Mouse (Mus musculus): Measurements from ENCODE around the gene Fahd2a. TPM values are rescaled to one million over a fixed set of nuclear protein-coding genes. Genes with fewer than 3 reads are reported as not detected.

Fahd2a gene
- polyA plus RNA-seq, 1 experiment = not detected

- TF ChIP-seq CTCF (IDR thresholded peaks at IDR 0.05; ENCODE audit: insufficient read depth, low read depth, low read length) (no peak), POLR2A (IDR thresholded peaks at IDR 0.05; ENCODE audit: insufficient read depth, low read depth, low read length) (no peak)
- Histone ChIP-seq H3K27ac (ENCODE audit: insufficient read depth, low read depth, low read length) (no peak overlapping the region), H3K4me1 (ENCODE audit: control insufficient read depth, insufficient read depth, low read length) (no peaks in the 10 kb centered on the region; the same call in 1 of the 2 replicates), H3K4me3 (ENCODE audit: insufficient read depth, low read depth, low read length) (no peak overlapping the region)
- WGBS = 77% methylated on average over 10 of the region's 10 CpGs
Measured at GRCm38 (mm10) chr2:127415806-127416205, 28.6 kb downstream of the Fahd2a start.

GRCm38 (mm10) chr2:127411126-127411525 is 33.2 kb downstream of the Fahd2a start:
- H3K27ac ChIP-seq (ENCODE audit: insufficient read depth, low read depth, low read length) = no peak overlapping the region
- WGBS = 89% methylated on average over 6 of the region's 6 CpGs
- TF ChIP-seq POLR2A (IDR thresholded peaks at IDR 0.05; ENCODE audit: insufficient read depth, low read depth, low read length) (no peak), CTCF (IDR thresholded peaks at IDR 0.05; ENCODE audit: insufficient read depth, low read depth, low read length) (no peak)
- no peak overlapping the region for H3K4me3 ChIP-seq (ENCODE audit: insufficient read depth, low read depth, low read length)
- peaks cover 9% of the 10 kb centered on the region for H3K4me1 ChIP-seq (ENCODE audit: control insufficient read depth, insufficient read depth, low read length)

- Histone ChIP-seq H3K27ac (ENCODE audit: insufficient read depth, low read depth, low read length) (no peak overlapping the region), H3K4me1 (ENCODE audit: control insufficient read depth, insufficient read depth, low read length) (peaks cover 7% of the 10 kb centered on the region; the same call in 1 of the 2 replicates), H3K4me3 (ENCODE audit: insufficient read depth, low read depth, low read length) (no peak overlapping the region)
- TF ChIP-seq POLR2A (IDR thresholded peaks at IDR 0.05; ENCODE audit: insufficient read depth, low read depth, low read length) (no peak), CTCF (IDR thresholded peaks at IDR 0.05; ENCODE audit: insufficient read depth, low read depth, low read length) (no peak)
- 94% methylated on average over 7 of the region's 7 CpGs for WGBS
Measured at GRCm38 (mm10) chr2:127398738-127399137, 45.6 kb downstream of the Fahd2a start.

- H3K4me1 ChIP-seq (ENCODE audit: control insufficient read depth, insufficient read depth, low read length) = no peaks in the 10 kb centered on the region
- TF ChIP-seq POLR2A (IDR thresholded peaks at IDR 0.05; ENCODE audit: insufficient read depth, low read depth, low read length) = no peak
- TF ChIP-seq CTCF (IDR thresholded peaks at IDR 0.05; ENCODE audit: insufficient read depth, low read depth, low read length) = no peak
- H3K4me3 ChIP-seq (ENCODE audit: insufficient read depth, low read depth, low read length) = no peak overlapping the region
- 94% methylated on average over 5 of the region's 5 CpGs for WGBS
- no peak overlapping the region for H3K27ac ChIP-seq (ENCODE audit: insufficient read depth, low read depth, low read length)
Measured at GRCm38 (mm10) chr2:127394606-127395161, 49.7 kb downstream of the Fahd2a start.

- Histone ChIP-seq H3K4me3 (ENCODE audit: insufficient read depth, low read depth, low read length) (no peak overlapping the region), H3K4me1 (ENCODE audit: control insufficient read depth, insufficient read depth, low read length) (no peaks in the 10 kb centered on the region), H3K27ac (ENCODE audit: insufficient read depth, low read depth, low read length) (no peak overlapping the region)
- 70% methylated on average over 3 of the region's 3 CpGs for WGBS
- no peak for TF ChIP-seq CTCF (IDR thresholded peaks at IDR 0.05; ENCODE audit: insufficient read depth, low read depth, low read length)
- TF ChIP-seq POLR2A (IDR thresholded peaks at IDR 0.05; ENCODE audit: insufficient read depth, low read depth, low read length) = no peak
Measured at GRCm38 (mm10) chr2:127391323-127391722, 53.0 kb downstream of the Fahd2a start.

- no peak overlapping the region for H3K27ac ChIP-seq (ENCODE audit: insufficient read depth, low read depth, low read length)
- TF ChIP-seq POLR2A (IDR thresholded peaks at IDR 0.05; ENCODE audit: insufficient read depth, low read depth, low read length) (no peak), CTCF (IDR thresholded peaks at IDR 0.05; ENCODE audit: insufficient read depth, low read depth, low read length) (no peak)
- WGBS = 38% methylated on average over 4 of the region's 4 CpGs
- no peaks in the 10 kb centered on the region for H3K4me1 ChIP-seq (ENCODE audit: control insufficient read depth, insufficient read depth, low read length)
- H3K4me3 ChIP-seq (ENCODE audit: insufficient read depth, low read depth, low read length) = no peak overlapping the region
Measured at GRCm38 (mm10) chr2:127390846-127391245, 53.5 kb downstream of the Fahd2a start.

- 91% methylated on average over 3 of the region's 3 CpGs for WGBS
- H3K4me1 ChIP-seq (ENCODE audit: control insufficient read depth, insufficient read depth, low read length) = no peaks in the 10 kb centered on the region
- H3K4me3 ChIP-seq (ENCODE audit: insufficient read depth, low read depth, low read length) = no peak overlapping the region
- H3K27ac ChIP-seq (ENCODE audit: insufficient read depth, low read depth, low read length) = no peak overlapping the region
- no peak for TF ChIP-seq CTCF (IDR thresholded peaks at IDR 0.05; ENCODE audit: insufficient read depth, low read depth, low read length)
- TF ChIP-seq POLR2A (IDR thresholded peaks at IDR 0.05; ENCODE audit: insufficient read depth, low read depth, low read length) = no peak
Measured at GRCm38 (mm10) chr2:127390352-127390751, 54.0 kb downstream of the Fahd2a start.

- H3K4me3 ChIP-seq (ENCODE audit: insufficient read depth, low read depth, low read length) = no peak overlapping the region
- WGBS = 91% methylated on average over 2 of the region's 2 CpGs
- H3K4me1 ChIP-seq (ENCODE audit: control insufficient read depth, insufficient read depth, low read length) = no peaks in the 10 kb centered on the region
- no peak overlapping the region for H3K27ac ChIP-seq (ENCODE audit: insufficient read depth, low read depth, low read length)
- TF ChIP-seq POLR2A (IDR thresholded peaks at IDR 0.05; ENCODE audit: insufficient read depth, low read depth, low read length) (no peak), CTCF (IDR thresholded peaks at IDR 0.05; ENCODE audit: insufficient read depth, low read depth, low read length) (no peak)
Measured at GRCm38 (mm10) chr2:127387521-127387920, 56.8 kb downstream of the Fahd2a start.

Other genes with a start within 250 kb of the Fahd2a start
- not detected in 2 replicates for gene 1810024B03Rik, start 236.3 kb downstream of the Fahd2a start, polyA plus RNA-seq (2012; ENCODE audit: insufficient read depth, insufficient read length, low replicate concordance, missing spikeins)
- gene Snrnp200, start 236.2 kb downstream of the Fahd2a start, polyA plus RNA-seq (2012; ENCODE audit: insufficient read depth, insufficient read length, low replicate concordance, missing spikeins) = 192 TPM in 1 of 2 replicates, not detected in the other
- not detected in 2 replicates for gene Ciao1, start 196.7 kb downstream of the Fahd2a start, polyA plus RNA-seq (2012; ENCODE audit: insufficient read depth, insufficient read length, low replicate concordance, missing spikeins)
- gene Tmem127, start 196.7 kb downstream of the Fahd2a start, polyA plus RNA-seq (2012; ENCODE audit: insufficient read depth, insufficient read length, low replicate concordance, missing spikeins) = not detected in 2 replicates
- gene Stard7, start 174.3 kb downstream of the Fahd2a start, polyA plus RNA-seq (2012; ENCODE audit: insufficient read depth, insufficient read length, low replicate concordance, missing spikeins) = 1,047 TPM in 1 of 2 replicates, not detected in the other
- not detected in 2 replicates for gene Dusp2, start 108.4 kb downstream of the Fahd2a start, polyA plus RNA-seq (2012; ENCODE audit: insufficient read depth, insufficient read length, low replicate concordance, missing spikeins)
- gene Astl, start 105.9 kb downstream of the Fahd2a start, polyA plus RNA-seq (2012; ENCODE audit: insufficient read depth, insufficient read length, low replicate concordance, missing spikeins) = not detected in 2 replicates
- not detected in 2 replicates for gene Adra2b, start 81.4 kb downstream of the Fahd2a start, polyA plus RNA-seq (2012; ENCODE audit: insufficient read depth, insufficient read length, low replicate concordance, missing spikeins)
- not detected in 2 replicates for gene Gpat2, start 19.4 kb downstream of the Fahd2a start, polyA plus RNA-seq (2012; ENCODE audit: insufficient read depth, insufficient read length, low replicate concordance, missing spikeins)
- not detected in 2 replicates for gene Kcnip3, start 77.5 kb upstream of the Fahd2a start, polyA plus RNA-seq (2012; ENCODE audit: insufficient read depth, insufficient read length, low replicate concordance, missing spikeins)
- not detected in 2 replicates for gene Prom2, start 96.9 kb upstream of the Fahd2a start, polyA plus RNA-seq (2012; ENCODE audit: insufficient read depth, insufficient read length, low replicate concordance, missing spikeins)
- gene Zfp661, start 142.5 kb upstream of the Fahd2a start, polyA plus RNA-seq (2012; ENCODE audit: insufficient read depth, insufficient read length, low replicate concordance, missing spikeins) = not detected in 2 replicates
- gene Mrps5, start 142.7 kb upstream of the Fahd2a start, polyA plus RNA-seq (2012; ENCODE audit: insufficient read depth, insufficient read length, low replicate concordance, missing spikeins) = not detected in 2 replicates
- gene Mal, start 212.1 kb upstream of the Fahd2a start, polyA plus RNA-seq (2012; ENCODE audit: insufficient read depth, insufficient read length, low replicate concordance, missing spikeins) = not detected in 2 replicates

Measured in olfactory bulb, adult 2 months (tissue).